Mouse (Mus musculus) CH12.LX (cell line): ENCODE data around the gene Olfr543. TPM values are rescaled to one million over a fixed set of nuclear protein-coding genes. Genes with fewer than 3 reads are reported as not detected.

Source experiments
- DNase-seq: peaks from one replicate; pipeline ENCODE4 v3.0.0-alpha.2; 2013; ENCODE audit errors: extremely low read depth
- H3K27ac ChIP-seq: 2 replicates; pipeline ENCODE4 v1.5.1; 2012; ENCODE audit warnings: low read depth, mild to moderate bottlenecking, control low read depth, moderate library complexity; ENCODE audit not compliant: insufficient read depth
- H3K27me3 ChIP-seq: replicated peaks from 2 replicates; pipeline ENCODE3; 2012; ENCODE audit warnings: inconsistent platforms
- H3K36me3 ChIP-seq, 2 experiments: replicated peaks in 1 of 2; 2 replicates each; pipeline versions ENCODE3 to v1.6.1; 2012; ENCODE audit warnings: inconsistent platforms in 1 of 2, low read length in 1 of 2, mild to moderate bottlenecking in 1 of 2, mixed read lengths in 1 of 2, moderate library complexity in 1 of 2; ENCODE audit not compliant: control insufficient read depth in 1 of 2, insufficient read depth in 1 of 2
- H3K4me1 ChIP-seq, 2 experiments: 2 replicates each; pipeline ENCODE4 v1.6.1; 2012; ENCODE audit warnings: inconsistent platforms in 1 of 2, moderate library complexity in 1 of 2; ENCODE audit not compliant: insufficient read depth in 2 of 2, control insufficient read depth in 1 of 2
- H3K4me2 ChIP-seq: 2 replicates; pipeline ENCODE4 v1.6.1; 2012; ENCODE audit warnings: low read depth, mild to moderate bottlenecking, control low read depth; ENCODE audit not compliant: poor library complexity, insufficient read depth, severe bottlenecking
- H3K4me3 ChIP-seq, 3 experiments: fragments of 150-350 bp in 1 of 3; sonication (generic) in 1 of 3; replicated peaks in 1 of 3; 2 replicates each; pipeline versions ENCODE3 to v1.5.1; 2011 to 2012; ENCODE audit warnings: low read depth in 2 of 3, low read length in 2 of 3, mild to moderate bottlenecking in 2 of 3, moderate library complexity in 2 of 3, control low read depth in 1 of 3, improper control_type of control experiment in 1 of 3, inconsistent platforms in 1 of 3, mixed read lengths in 1 of 3; ENCODE audit not compliant: poor library complexity in 1 of 3
- H3K79me2 ChIP-seq: replicated peaks from 2 replicates; pipeline ENCODE4 v1.6.1; 2012; ENCODE audit warnings: mild to moderate bottlenecking, moderate library complexity; ENCODE audit not compliant: control insufficient read depth, poor library complexity, insufficient read depth, severe bottlenecking; ENCODE audit errors: extremely low read depth
- H3K9ac ChIP-seq: 2 replicates; pipeline ENCODE4 v1.6.1; 2012; ENCODE audit warnings: low read depth, mild to moderate bottlenecking, control low read depth, moderate library complexity; ENCODE audit not compliant: insufficient read depth
- H3K9me3 ChIP-seq: replicated peaks from 2 replicates; pipeline ENCODE3; 2012; ENCODE audit warnings: low read length, inconsistent platforms, mixed read lengths
- BHLHE40 ChIP-seq: IDR thresholded peaks from 2 replicates; pipeline ENCODE4 v1.6.1; 2011; ENCODE audit warnings: mild to moderate bottlenecking, low read depth, low read length, improper control_type of control experiment
- CHD1 ChIP-seq: IDR thresholded peaks from 2 replicates; pipeline ENCODE4 v1.6.1; 2012; ENCODE audit warnings: low read depth, low read length, improper control_type of control experiment, inconsistent platforms
- CHD2 ChIP-seq: IDR thresholded peaks from 2 replicates; pipeline ENCODE4 v1.6.1; 2011; ENCODE audit warnings: low read length, improper control_type of control experiment
- E2F4 ChIP-seq: IDR thresholded peaks from 2 replicates; pipeline ENCODE4 v1.6.1; 2011; ENCODE audit warnings: low read depth, low read length, improper control_type of control experiment; ENCODE audit not compliant: insufficient replicate concordance
- ELF1 ChIP-seq: IDR thresholded peaks from 2 replicates; pipeline ENCODE4 v1.6.1; 2014; ENCODE audit warnings: low read depth, mild to moderate bottlenecking, inconsistent platforms, low read length, improper control_type of control experiment
- EP300 ChIP-seq: IDR thresholded peaks from 2 replicates; pipeline ENCODE4 v1.6.1; 2011; ENCODE audit warnings: low read length, improper control_type of control experiment
- HCFC1 ChIP-seq: IDR thresholded peaks from 2 replicates; pipeline ENCODE4 v1.6.1; 2012; ENCODE audit warnings: low read depth, mild to moderate bottlenecking, inconsistent platforms, low read length, improper control_type of control experiment
- IRF4 ChIP-seq: IDR thresholded peaks from 2 replicates; pipeline ENCODE4 v1.6.1; 2014; ENCODE audit warnings: low read depth, mild to moderate bottlenecking, inconsistent platforms, low read length, improper control_type of control experiment
- JUN ChIP-seq: IDR thresholded peaks from 2 replicates; pipeline ENCODE4 v1.6.1; 2011; ENCODE audit warnings: low read depth, mild to moderate bottlenecking, low read length, improper control_type of control experiment, moderate library complexity; ENCODE audit not compliant: insufficient read depth
- MAFK ChIP-seq: IDR thresholded peaks from 2 replicates; pipeline ENCODE4 v1.6.1; 2011; ENCODE audit warnings: low read length, improper control_type of control experiment; ENCODE audit not compliant: insufficient replicate concordance
- NELFE ChIP-seq: IDR thresholded peaks from 2 replicates; pipeline ENCODE4 v1.6.1; 2011; ENCODE audit warnings: low read depth, low read length, improper control_type of control experiment
- PAX5 ChIP-seq: IDR thresholded peaks from 2 replicates; pipeline ENCODE4 v1.6.1; 2012; ENCODE audit warnings: low read length, inconsistent platforms, mixed read lengths
- POLR2AphosphoS2 ChIP-seq: IDR thresholded peaks from 2 replicates; pipeline ENCODE4 v1.6.1; 2011; ENCODE audit warnings: low read depth, low read length, improper control_type of control experiment
- TBP ChIP-seq: conservative IDR thresholded peaks from 2 replicates; pipeline ENCODE4 v1.6.1; 2011; ENCODE audit warnings: low read depth, low read length, improper control_type of control experiment
- ZC3H11A ChIP-seq: IDR thresholded peaks from 2 replicates; pipeline ENCODE4 v1.6.1; 2012; ENCODE audit warnings: low read depth, mild to moderate bottlenecking, inconsistent platforms, low read length, improper control_type of control experiment
- ZMIZ1 ChIP-seq: IDR thresholded peaks from 2 replicates; pipeline ENCODE4 v1.6.1; 2012; ENCODE audit warnings: low read depth, mild to moderate bottlenecking, inconsistent platforms, low read length, improper control_type of control experiment
- ZNF384 ChIP-seq: IDR thresholded peaks from 2 replicates; pipeline ENCODE4 v1.6.1; 2012; ENCODE audit warnings: low read depth, low read length, improper control_type of control experiment, inconsistent platforms
- dilution Hi-C: fragments of 300-500 bp; cut with MboI; formaldehyde crosslinking; loops from 2 replicates; pipeline ENCODE4 v1.14.3; 2020; ENCODE audit warnings: low sequenced_read_pairs; ENCODE audit not compliant: extremely low pct_unique_long_range_greater_than_20kb, extremely low pct_ligation_motif_present
- in situ Hi-C: fragments of 300-500 bp; cut with MboI; formaldehyde crosslinking; loops from 3 replicates; pipeline ENCODE4 v1.14.3; 2019; ENCODE audit warnings: low sequenced_read_pairs, low pct_ligation_motif_present, low pct_unique_long_range_greater_than_20kb, mixed read lengths
- polyA plus RNA-seq: library from polyadenylated mRNA; unstranded; fragments of >175 nt; gene quantifications from 2 replicates; pipeline ENCODE4 v1.2.1, GENCODE M21; 2012; ENCODE audit warnings: low read depth; ENCODE audit not compliant: insufficient read length
- total RNA-seq, 2 experiments: library from RNA; depleted of rRNA; stranded (reverse); fragments of 300-350 nt in 1 of 2; fragments of >200 nt in 1 of 2; gene quantifications; 2 replicates each; pipeline ENCODE4 v1.2.3; 2012 to 2014

The Olfr543 gene
- total RNA-seq (2012; rRNA removed), result not detected in 2 replicates
- not detected in 2 replicates for total RNA-seq (2014; rRNA removed)
- polyA plus RNA-seq, result 0.89 and 1.1 TPM in 2 replicates

GRCm38 (mm10) chr7:102481579-102481978, at the start of gene Olfr543:
TSS of gene Olfr543 (minus strand) at chr7:102481679.
- H3K4me1 ChIP-seq, result 0 out of 4 replicates have a peak, but pooled peaks cover 0 to 3% of the 10 kb centered on the region in 2 experiments
- in situ Hi-C loops, result no loop called here
- peaks cover 0 to 28% of the 10 kb centered on the region in 2 experiments for H3K36me3 ChIP-seq
- TF ChIP-seq JUN, result no peak
- TF ChIP-seq BHLHE40, result no peak
- no peak for TF ChIP-seq MAFK
- TF ChIP-seq ZNF384, result no peak
- TF ChIP-seq TBP, result no peak
- TF ChIP-seq PAX5, result no peak
- TF ChIP-seq HCFC1, result no peak
- no peak within 1 kb of the TSS for H3K4me2 ChIP-seq
- H3K27ac ChIP-seq, result no peak within 1 kb of the TSS
- no peak within 1 kb of the TSS for H3K4me3 ChIP-seq
- H3K79me2 ChIP-seq, result no peaks in the 10 kb centered on the region
- H3K9ac ChIP-seq, result no peak within 1 kb of the TSS
- H3K27me3 ChIP-seq, result no peaks in the 10 kb centered on the region
- dilution Hi-C loops, result no loop called here
- no peaks in the 10 kb centered on the region for H3K9me3 ChIP-seq
- no peak for DNase-seq

- no peaks in the 10 kb centered on the region for H3K79me2 ChIP-seq
- in situ Hi-C loops (no loop called here), dilution Hi-C loops (no loop called here)
- no peaks in the 10 kb centered on the region for H3K9me3 ChIP-seq
- TF ChIP-seq CHD1, result no peak
- TF ChIP-seq NELFE, result no peak
- no peak for TF ChIP-seq CHD2
- no peak for TF ChIP-seq ZMIZ1
- no peak for TF ChIP-seq JUN
- no peak for TF ChIP-seq ZC3H11A
- TF ChIP-seq EP300, result no peak
- TF ChIP-seq E2F4, result no peak
- no peak for TF ChIP-seq IRF4
- no peak for TF ChIP-seq POLR2AphosphoS2
- no peak for TF ChIP-seq ELF1
- DNase-seq, result no peak
- peaks cover 0 to 6% of the 10 kb centered on the region in 2 experiments; a peak in 2 of 4 replicates for H3K4me1 ChIP-seq
- no peak overlapping the region for H3K4me2 ChIP-seq
- no peak overlapping the region for H3K9ac ChIP-seq
- no peak overlapping the region for H3K27ac ChIP-seq
- no peak overlapping the region for H3K4me3 ChIP-seq
- no peaks in the 10 kb centered on the region for H3K36me3 ChIP-seq
- H3K27me3 ChIP-seq, result no peaks in the 10 kb centered on the region
These were observed 47.6 kb upstream of the Olfr543 start for GRCm38 (mm10) chr7:102529052-102529451.
